Mouse (Mus musculus) hindbrain, postnatal 0 days (tissue): ENCODE measurements at regions not wholly inside any gene's neighbourhood (a gene's known extent, or its start where the extent isn't known, plus 50 kb on each side); places are given as distances from the start of the nearest gene placed in this dataset.

Source experiments
- ATAC-seq: fragments of 200-750 bp; cut with Nextera tagmentation; 2 replicates; pipeline ENCODE4 v1.8.0; 2017; ENCODE audit warnings: mild to moderate bottlenecking, moderate TSS enrichment, moderate library complexity
- DNase-seq: peaks from one replicate; pipeline ENCODE4 v3.0.0-alpha.2; 2015; ENCODE audit warnings: low spot score
- H3K27ac ChIP-seq: fragments of 300-500 bp; sonication (generic); 2 replicates; pipeline ENCODE4 v1.5.1; 2014; ENCODE audit warnings: mild to moderate bottlenecking
- H3K27me3 ChIP-seq: fragments of 300-500 bp; sonication (generic); 2 replicates; pipeline ENCODE4 v1.6.1; 2014; ENCODE audit warnings: low read length, mixed read lengths; ENCODE audit not compliant: insufficient read depth
- H3K36me3 ChIP-seq: fragments of 300-500 bp; sonication (generic); 2 replicates; pipeline ENCODE4 v1.6.1; 2014; ENCODE audit warnings: low read length, mixed read lengths; ENCODE audit not compliant: insufficient read depth
- H3K4me1 ChIP-seq: fragments of 300-500 bp; sonication (generic); 2 replicates; pipeline ENCODE4 v1.6.1; 2014; ENCODE audit warnings: antibody characterized with exemption, low read length, mixed read lengths; ENCODE audit not compliant: insufficient read depth
- H3K4me2 ChIP-seq: fragments of 300-500 bp; sonication (generic); 2 replicates; pipeline ENCODE4 v1.6.1; 2014; ENCODE audit warnings: low read depth, mild to moderate bottlenecking, low read length, moderate library complexity, mixed read lengths
- H3K4me3 ChIP-seq: fragments of 300-500 bp; sonication (generic); 2 replicates; pipeline ENCODE4 v1.5.1; 2014; ENCODE audit warnings: low read length
- H3K9ac ChIP-seq: fragments of 300-500 bp; sonication (generic); replicated peaks from 2 replicates; pipeline ENCODE4 v1.6.1; 2014; ENCODE audit warnings: mild to moderate bottlenecking, low read length, moderate library complexity, mixed read lengths
- H3K9me3 ChIP-seq: fragments of 300-500 bp; sonication (generic); 2 replicates; pipeline ENCODE4 v1.6.1; 2016; ENCODE audit warnings: low read length, mixed read lengths
- CTCF ChIP-seq: IDR thresholded peaks from 2 replicates; pipeline ENCODE4 v1.5.1; 2016; ENCODE audit warnings: antibody characterized with exemption, control low read depth, low read depth
- WGBS: fragments of 180-500 bp; shearing (Covaris S2); extraction: QIAGEN DNeasy Blood & Tissue Kit; methylation state at CpG from one replicate; pipeline ENCODE4 v1.1.7; 2014; 5-methylcytosine and 5-hydroxymethylcytosine counted together

DNA sequence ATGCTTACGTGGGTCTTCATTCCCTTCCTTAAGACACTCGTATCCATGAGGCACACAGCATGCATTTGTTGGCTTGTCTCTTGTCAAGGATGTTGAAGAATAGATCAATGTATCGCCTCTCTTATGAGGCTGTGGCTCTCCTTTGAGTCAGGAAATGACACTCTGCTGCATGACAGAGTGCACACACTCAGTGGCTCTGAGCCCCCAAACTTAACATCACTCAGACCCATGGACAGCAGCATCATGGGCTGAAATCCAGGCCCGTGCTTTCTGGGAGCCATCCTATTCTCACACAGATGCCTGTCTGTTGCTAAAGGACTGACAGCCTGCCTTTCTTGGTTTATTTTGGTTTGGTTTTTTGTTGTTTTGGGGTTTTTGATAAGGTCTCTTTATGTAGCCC, 81.9 kb downstream of the Kcnf1 start:
- Histone ChIP-seq H3K4me1 (0 out of 2 replicates have a peak, but pooled peaks cover 9% of the 10 kb centered on the region), H3K4me3 (no peak overlapping the region), H3K4me2 (no peak overlapping the region), H3K27ac (no peak overlapping the region), H3K9ac (no peak overlapping the region), H3K27me3 (no peaks in the 10 kb centered on the region), H3K9me3 (no peaks in the 10 kb centered on the region), H3K36me3 (no peaks in the 10 kb centered on the region)
- 85% methylated on average over 4 of the region's 4 CpGs for WGBS
- DNase-seq (no peak), ATAC-seq (no peak)
- no peak for TF ChIP-seq CTCF

DNA sequence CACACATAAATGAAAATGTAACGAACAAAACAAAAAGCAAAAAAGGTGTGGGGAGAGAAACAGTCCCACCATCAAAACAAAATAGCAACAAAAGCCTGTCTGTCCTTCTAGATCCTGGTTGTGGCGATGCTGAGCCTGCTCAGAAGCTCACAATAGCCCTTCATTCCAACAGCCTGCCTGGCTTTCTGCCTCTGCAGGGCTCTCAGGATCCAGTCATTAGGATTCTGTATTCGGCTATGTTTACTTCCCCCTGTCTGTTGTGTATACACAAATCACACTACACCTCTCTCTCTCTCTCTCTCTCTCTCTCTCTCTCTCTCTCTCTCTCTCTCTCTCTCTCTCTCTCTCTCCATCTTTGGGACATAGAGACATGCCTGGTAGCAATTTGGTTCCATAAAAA, 82.2 kb upstream of the 2410004P03Rik start:
- Histone ChIP-seq H3K4me3 (no peak overlapping the region), H3K4me2 (no peak overlapping the region), H3K9me3 (no peaks in the 10 kb centered on the region), H3K36me3 (no peaks in the 10 kb centered on the region), H3K27ac (no peak overlapping the region), H3K4me1 (0 out of 2 replicates have a peak, but pooled peaks cover 15% of the 10 kb centered on the region), H3K9ac (no peak overlapping the region), H3K27me3 (no peaks in the 10 kb centered on the region)
- TF ChIP-seq CTCF = no peak; the same call in 1 of the 2 replicates
- peak; percentile 48 for DNase-seq
- WGBS = 43% methylated on average over 3 of the region's 3 CpGs
- ATAC-seq = no peak

DNA sequence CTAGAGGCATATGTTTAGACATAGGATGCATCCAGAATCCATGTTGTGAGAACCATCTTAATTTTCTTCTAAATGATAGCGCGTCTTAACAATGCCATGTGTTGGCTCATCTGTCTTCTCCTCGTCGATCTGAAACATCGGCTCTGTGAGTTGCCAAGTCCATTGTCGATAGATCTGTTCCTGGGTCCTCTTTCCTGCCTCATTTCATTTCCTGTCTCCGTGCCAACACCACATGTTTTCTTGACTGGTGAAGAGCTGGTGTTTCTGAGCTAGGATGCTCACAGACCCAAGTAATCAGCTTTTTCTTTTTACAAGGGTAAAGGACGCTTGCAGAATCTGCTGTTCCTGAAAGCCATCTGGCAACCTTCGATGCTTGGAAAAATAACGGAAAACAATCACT, 79.5 kb upstream of the 2410004P03Rik start:
- no peak overlapping the region for H3K4me2 ChIP-seq
- H3K4me1 ChIP-seq = 0 out of 2 replicates have a peak, but pooled peaks cover 15% of the 10 kb centered on the region
- H3K9ac ChIP-seq = no peak overlapping the region
- no peaks in the 10 kb centered on the region for H3K9me3 ChIP-seq
- TF ChIP-seq CTCF = no peak
- H3K36me3 ChIP-seq = no peaks in the 10 kb centered on the region
- 36% methylated on average over 10 of the region's 10 CpGs for WGBS
- DNase-seq = peak; percentile 69
- no peak for ATAC-seq
- H3K4me3 ChIP-seq = no peak overlapping the region
- no peaks in the 10 kb centered on the region for H3K27me3 ChIP-seq
- no peak overlapping the region for H3K27ac ChIP-seq

DNA sequence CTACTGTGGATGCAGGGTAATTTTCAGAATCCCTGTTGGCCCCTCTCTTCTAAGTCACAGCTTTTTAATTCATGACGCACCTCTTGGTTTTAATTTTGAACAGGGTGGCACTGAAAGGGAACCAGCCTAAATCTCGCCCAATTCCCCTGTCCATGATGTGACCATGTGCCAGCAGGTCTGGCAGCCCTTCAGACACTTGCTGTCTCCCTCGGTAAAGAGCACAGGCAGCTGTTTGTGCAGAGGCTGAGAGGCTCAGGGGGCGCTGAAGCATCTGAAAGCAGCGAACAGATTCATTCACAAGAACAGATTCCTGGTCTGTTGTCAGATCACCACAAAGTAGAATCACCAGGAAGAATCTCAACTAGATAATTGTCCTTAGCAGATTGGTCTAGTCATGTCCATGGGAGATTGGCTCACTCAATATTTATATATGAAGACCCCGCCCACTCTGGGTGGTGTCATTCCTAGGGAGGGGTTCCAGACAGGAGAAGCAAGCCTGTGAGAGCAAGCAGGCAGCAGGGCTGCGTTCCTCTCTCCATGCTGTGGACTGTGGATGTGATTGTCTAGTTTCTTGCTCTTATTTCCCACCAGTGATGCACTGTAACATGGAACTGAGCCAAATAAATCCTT, 78.3 kb upstream of the 2410004P03Rik start:
- H3K4me1 ChIP-seq = 0 out of 2 replicates have a peak, but pooled peaks cover 15% of the 10 kb centered on the region
- H3K27ac ChIP-seq = no peak overlapping the region; the same call in 1 of the 2 replicates
- ATAC-seq = peak; percentile 61; the same call in 1 of the 2 replicates
- no peak overlapping the region for H3K4me3 ChIP-seq
- no peaks in the 10 kb centered on the region for H3K36me3 ChIP-seq
- peak; percentile 59 for DNase-seq
- no peak overlapping the region for H3K4me2 ChIP-seq
- 32% methylated on average over 7 of the region's 7 CpGs for WGBS
- no peaks in the 10 kb centered on the region for H3K27me3 ChIP-seq
- no peak for TF ChIP-seq CTCF
- 0 out of 2 replicates have a peak overlapping the region, but pooled peaks have one; percentile 17 for H3K9ac ChIP-seq
- no peaks in the 10 kb centered on the region for H3K9me3 ChIP-seq

DNA sequence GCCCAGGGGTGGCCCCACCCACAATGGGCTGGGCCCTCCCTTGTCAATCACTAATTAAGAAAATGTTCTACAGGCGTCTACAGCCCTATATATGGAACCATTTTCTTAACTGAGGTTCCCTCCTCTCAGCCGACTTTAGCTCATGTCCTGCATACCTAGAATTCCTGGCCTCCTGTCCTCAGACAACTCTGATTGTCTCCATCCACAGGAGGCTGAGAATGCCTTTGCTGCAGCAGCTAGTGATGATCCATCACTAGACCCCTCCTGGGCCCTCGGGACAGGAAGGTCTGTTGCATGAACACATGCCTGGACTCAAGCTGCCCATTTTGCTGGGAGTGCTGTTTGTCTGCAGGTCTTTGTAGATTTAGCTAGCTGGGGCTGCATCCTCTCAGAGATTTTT, 75.9 kb upstream of the 2410004P03Rik start:
- Histone ChIP-seq H3K4me2 (no peak overlapping the region), H3K4me1 (0 out of 2 replicates have a peak, but pooled peaks cover 15% of the 10 kb centered on the region), H3K4me3 (no peak overlapping the region), H3K9ac (no peak overlapping the region), H3K27me3 (no peaks in the 10 kb centered on the region), H3K9me3 (no peaks in the 10 kb centered on the region), H3K27ac (no peak overlapping the region), H3K36me3 (no peaks in the 10 kb centered on the region)
- no peak for TF ChIP-seq CTCF
- ATAC-seq (no peak), DNase-seq (no peak)
- WGBS = 24% methylated on average over 3 of the region's 3 CpGs

DNA sequence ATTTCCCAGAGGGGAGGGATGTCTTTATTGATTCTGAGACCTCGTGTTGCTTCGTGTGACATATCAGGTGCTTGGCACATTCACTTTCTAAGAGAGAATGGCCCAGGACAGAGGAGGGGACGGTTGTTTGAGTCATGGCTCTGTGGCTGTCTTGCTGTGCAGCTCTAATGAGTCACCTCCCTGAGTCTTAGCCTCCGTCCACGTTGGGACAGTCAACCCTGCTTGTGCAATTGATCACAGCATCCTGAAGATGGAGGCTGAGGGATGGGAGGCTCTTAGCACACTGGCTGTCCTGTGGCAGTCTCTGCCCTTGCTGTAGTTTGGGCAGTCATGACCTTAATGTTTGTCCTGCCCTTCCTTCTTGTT, 73.7 kb upstream of the 2410004P03Rik start:
- DNase-seq = no peak

DNA sequence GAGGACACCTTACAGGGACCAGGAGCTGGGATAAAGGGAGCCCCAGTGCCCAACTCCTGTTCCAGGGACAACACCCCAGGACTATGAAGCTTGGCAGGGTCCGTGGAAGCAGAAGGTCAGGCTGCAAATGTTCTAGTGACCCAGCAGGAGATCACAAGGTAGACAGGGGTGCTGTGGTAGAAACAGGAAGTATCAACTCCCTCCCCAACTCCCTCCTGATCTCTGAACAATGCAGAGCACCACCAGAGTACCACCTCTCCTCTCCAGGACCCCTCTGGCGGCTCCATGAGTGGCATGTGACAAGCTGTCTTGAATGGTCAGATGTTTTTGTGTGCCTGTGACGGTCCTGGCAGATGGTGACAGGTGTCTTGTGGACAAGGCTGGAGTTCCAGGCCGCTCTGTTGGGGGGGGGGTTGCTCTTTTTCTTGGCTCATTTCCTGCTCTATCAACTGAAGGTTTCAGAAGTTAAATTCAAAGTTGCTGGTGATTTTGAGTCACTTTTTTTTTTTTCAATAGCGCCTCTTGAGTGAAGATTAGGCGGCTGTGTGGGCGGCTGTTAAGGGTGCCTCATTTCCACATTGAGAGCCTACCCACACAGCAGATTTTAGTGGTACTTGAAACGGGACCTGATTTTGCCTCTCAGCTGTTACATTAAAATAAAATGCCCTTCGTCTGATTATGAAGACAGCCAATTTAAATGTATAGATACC, 73.1 kb upstream of the 2410004P03Rik start:
- ATAC-seq = no peak
- WGBS = 78% methylated on average over 9 of the region's 9 CpGs

More for the DNA sequence above, 73.7 kb upstream of the 2410004P03Rik start:
- WGBS = 68% methylated on average over 5 of the region's 5 CpGs
- H3K4me3 ChIP-seq = no peak overlapping the region
- no peak for TF ChIP-seq CTCF
- H3K4me2 ChIP-seq = no peak overlapping the region
- H3K27me3 ChIP-seq = no peaks in the 10 kb centered on the region
- H3K9ac ChIP-seq = no peak overlapping the region
- ATAC-seq = no peak
- H3K27ac ChIP-seq = no peak overlapping the region
- 0 out of 2 replicates have a peak, but pooled peaks cover 9% of the 10 kb centered on the region for H3K4me1 ChIP-seq
- no peaks in the 10 kb centered on the region for H3K36me3 ChIP-seq
- H3K9me3 ChIP-seq = no peaks in the 10 kb centered on the region

More for the DNA sequence above, 73.1 kb upstream of the 2410004P03Rik start:
- H3K4me3 ChIP-seq = no peak overlapping the region
- H3K27me3 ChIP-seq = no peaks in the 10 kb centered on the region
- no peak for TF ChIP-seq CTCF
- H3K4me1 ChIP-seq = 0 out of 2 replicates have a peak, but pooled peaks cover 4% of the 10 kb centered on the region
- H3K36me3 ChIP-seq = no peaks in the 10 kb centered on the region
- H3K27ac ChIP-seq = no peak overlapping the region
- no peaks in the 10 kb centered on the region for H3K9me3 ChIP-seq
- H3K9ac ChIP-seq = no peak overlapping the region
- DNase-seq = no peak
- H3K4me2 ChIP-seq = no peak overlapping the region
